Mouse (Mus musculus): ENCODE data around the gene Itpk1. TPM values are rescaled to one million over a fixed set of nuclear protein-coding genes. Genes with fewer than 3 reads are reported as not detected.
A peak's percentile ranks its signal among the peaks of the same experiment; 100 is the strongest.

Itpk1 gene
- polyA plus RNA-seq, 1 experiment from 2014 or later: 4.8 TPM

DNA sequence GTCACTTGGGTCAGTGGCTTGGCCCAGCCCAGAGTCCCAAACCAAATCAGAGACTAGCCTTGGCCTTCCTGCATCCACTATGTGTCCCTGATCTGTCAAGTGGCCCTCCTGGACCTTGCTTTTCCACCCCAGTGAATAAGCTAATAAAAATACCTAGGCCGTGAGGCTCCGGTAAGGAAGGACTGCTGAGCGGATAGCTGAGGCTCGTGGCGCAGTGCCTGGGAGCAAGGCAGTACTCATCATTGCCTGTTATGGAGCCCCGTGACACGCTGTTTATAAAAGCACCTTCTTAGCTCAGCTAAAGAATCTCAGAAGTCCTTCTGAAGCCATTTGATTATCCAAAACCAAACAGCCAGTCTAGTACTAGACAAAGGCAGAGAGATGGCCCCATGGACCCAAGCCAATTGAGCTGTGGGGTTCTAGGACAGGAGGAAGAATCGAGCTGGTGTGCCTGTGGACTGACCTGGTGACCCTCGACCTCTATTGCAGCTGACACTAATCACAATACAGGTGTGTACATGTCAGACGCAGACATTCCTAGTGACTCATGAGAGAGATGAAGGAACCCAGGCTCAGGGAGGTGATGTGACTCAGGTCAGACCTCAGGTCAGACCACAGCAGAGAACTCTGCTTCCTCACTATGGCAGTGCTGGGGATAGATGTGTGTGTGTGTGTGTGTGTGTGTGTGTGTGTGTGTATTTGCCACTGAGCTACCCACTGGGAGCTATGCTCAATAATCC, 127.9 kb downstream of the Itpk1 start:
- Histone ChIP-seq H3K27ac (no peak overlapping the region), H3K27me3 (ENCODE audit: insufficient read depth, poor library complexity, severe bottlenecking) (no peaks in the 10 kb centered on the region), H3K9me3 (no peaks in the 10 kb centered on the region), H3K4me1 (0 out of 2 replicates have a peak, but pooled peaks cover 3% of the 10 kb centered on the region), H3K36me3 (no peaks in the 10 kb centered on the region), H3K4me3 (no peak overlapping the region)
- 85% methylated on average over 10 of the region's 10 CpGs for WGBS
- no peak for DNase-seq (ENCODE audit: low spot score)

DNA sequence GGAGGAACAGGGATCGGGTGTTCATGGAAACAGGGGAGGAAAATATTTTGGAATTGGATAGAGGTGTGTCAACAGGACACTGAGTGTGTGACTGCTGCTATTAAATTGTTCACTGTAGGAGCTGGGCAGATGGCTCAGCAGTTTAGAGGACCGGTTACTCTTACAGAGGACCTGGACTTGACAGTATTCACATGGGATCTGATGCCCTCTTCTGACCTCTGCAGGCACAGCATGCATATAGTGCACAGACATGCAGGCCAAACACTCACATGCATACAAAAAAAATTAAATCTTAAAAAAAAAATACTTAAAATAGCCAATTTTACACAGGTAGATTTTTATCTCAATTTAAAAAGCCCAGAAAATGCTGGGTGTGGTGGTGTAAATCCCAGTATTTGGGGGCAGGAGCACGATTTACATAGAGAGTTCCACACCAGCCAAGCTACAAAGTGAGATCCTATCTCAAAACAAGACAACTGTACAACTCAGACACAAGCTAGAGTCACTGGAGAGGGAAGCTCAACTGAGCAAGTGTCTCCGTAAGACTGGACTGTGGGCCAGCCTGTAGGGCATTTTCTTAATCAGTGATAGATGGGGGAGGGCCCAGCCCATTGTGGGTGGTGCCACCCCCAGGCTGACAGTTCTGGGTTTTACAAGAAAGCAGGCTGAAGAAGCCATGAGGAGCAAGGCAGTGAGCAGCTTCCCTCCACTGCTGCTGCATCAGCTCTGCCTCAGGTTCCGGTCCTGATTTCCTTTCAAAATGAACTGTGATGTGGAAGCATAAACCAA, 129.0 kb downstream of the Itpk1 start:
- Histone ChIP-seq H3K9me3 (no peaks in the 10 kb centered on the region), H3K27ac (no peak overlapping the region), H3K4me3 (no peak overlapping the region), H3K4me1 (0 out of 2 replicates have a peak, but pooled peaks cover 4% of the 10 kb centered on the region), H3K36me3 (no peaks in the 10 kb centered on the region), H3K27me3 (ENCODE audit: insufficient read depth, poor library complexity, severe bottlenecking) (no peaks in the 10 kb centered on the region)
- 76% methylated on average over 5 of the region's 5 CpGs for WGBS
- no peak for DNase-seq (ENCODE audit: low spot score)

DNA sequence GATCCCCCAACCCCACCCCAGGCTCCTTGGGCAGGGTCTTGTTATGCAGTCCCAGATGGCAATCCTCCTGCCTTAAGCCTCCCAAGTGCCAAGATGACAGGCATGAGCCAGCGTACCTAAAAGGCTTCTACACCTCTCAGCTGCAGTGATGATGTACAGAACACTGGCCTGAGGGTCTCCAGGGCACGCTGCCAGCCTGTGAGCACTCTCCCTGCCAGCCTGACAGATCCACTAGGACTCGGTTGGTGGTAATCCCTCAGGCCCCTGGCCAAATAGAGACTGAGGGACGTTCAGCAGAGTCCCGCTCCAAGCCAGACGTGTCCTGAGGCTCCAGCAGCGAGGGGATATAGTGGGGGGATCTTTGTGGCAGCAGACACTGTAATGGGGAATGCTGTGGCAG, 131.7 kb downstream of the Itpk1 start:
- Histone ChIP-seq H3K36me3 (no peaks in the 10 kb centered on the region), H3K4me1 (0 out of 2 replicates have a peak, but pooled peaks cover 9% of the 10 kb centered on the region), H3K27ac (no peak overlapping the region), H3K4me3 (no peak overlapping the region), H3K27me3 (ENCODE audit: insufficient read depth, poor library complexity, severe bottlenecking) (no peaks in the 10 kb centered on the region), H3K9me3 (no peaks in the 10 kb centered on the region)
- DNase-seq (ENCODE audit: low spot score): no peak
- WGBS: 59% methylated on average over 7 of the region's 7 CpGs

DNA sequence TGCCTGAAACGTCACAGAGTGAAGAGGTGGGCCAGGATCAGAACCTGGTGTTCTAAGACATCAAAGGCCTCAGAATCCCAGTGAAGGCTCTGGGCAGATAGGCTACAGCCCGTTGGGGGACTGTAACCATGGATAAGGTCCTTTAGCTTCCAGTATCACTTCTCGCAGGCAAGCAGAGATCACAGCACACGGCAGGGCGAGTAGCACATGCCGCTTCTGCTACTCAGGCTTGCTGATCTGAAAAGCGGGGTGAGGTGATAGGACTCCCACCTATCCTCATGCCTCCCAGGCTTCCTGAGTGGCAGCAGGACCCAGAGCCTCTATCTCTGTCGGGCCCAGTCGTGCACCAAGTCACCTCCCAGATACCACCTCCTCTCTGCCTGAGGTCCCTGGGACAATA, 133.1 kb downstream of the Itpk1 start:
- H3K4me3 ChIP-seq: no peak overlapping the region
- DNase-seq (ENCODE audit: low spot score): no peak

DNA sequence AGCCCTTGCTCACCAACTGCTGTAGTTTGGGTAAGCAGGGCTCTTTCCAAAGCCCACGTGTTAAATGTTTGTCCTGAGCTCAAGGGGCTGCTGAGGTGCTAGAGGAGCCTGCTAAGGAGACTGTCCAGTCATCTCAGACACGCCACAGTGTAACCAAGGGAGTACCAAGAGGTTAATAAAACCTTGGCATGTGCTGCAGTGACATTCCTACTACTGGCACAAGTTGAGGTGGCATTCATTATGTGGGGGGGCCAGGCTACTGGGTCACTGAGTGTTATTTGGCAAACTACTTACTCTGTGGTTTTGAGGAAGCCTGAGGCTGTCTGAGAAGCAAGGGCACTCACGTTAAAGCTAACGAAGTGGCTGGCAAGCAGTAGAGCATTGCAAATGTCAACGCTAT, 134.0 kb downstream of the Itpk1 start:
- Histone ChIP-seq H3K27me3 (ENCODE audit: insufficient read depth, poor library complexity, severe bottlenecking) (no peaks in the 10 kb centered on the region), H3K9me3 (no peaks in the 10 kb centered on the region), H3K4me1 (0 out of 2 replicates have a peak, but pooled peaks cover 12% of the 10 kb centered on the region), H3K4me3 (no peak overlapping the region), H3K27ac (no peak overlapping the region), H3K36me3 (no peaks in the 10 kb centered on the region)
- WGBS: 73% methylated on average over 5 of the region's 5 CpGs
- DNase-seq (ENCODE audit: low spot score): no peak

More for the DNA sequence above, 133.1 kb downstream of the Itpk1 start:
- 58% methylated on average over 9 of the region's 9 CpGs for WGBS
- Histone ChIP-seq H3K9me3 (no peaks in the 10 kb centered on the region), H3K4me1 (0 out of 2 replicates have a peak, but pooled peaks cover 12% of the 10 kb centered on the region), H3K36me3 (no peaks in the 10 kb centered on the region), H3K27ac (no peak overlapping the region), H3K27me3 (ENCODE audit: insufficient read depth, poor library complexity, severe bottlenecking) (no peaks in the 10 kb centered on the region)

DNA sequence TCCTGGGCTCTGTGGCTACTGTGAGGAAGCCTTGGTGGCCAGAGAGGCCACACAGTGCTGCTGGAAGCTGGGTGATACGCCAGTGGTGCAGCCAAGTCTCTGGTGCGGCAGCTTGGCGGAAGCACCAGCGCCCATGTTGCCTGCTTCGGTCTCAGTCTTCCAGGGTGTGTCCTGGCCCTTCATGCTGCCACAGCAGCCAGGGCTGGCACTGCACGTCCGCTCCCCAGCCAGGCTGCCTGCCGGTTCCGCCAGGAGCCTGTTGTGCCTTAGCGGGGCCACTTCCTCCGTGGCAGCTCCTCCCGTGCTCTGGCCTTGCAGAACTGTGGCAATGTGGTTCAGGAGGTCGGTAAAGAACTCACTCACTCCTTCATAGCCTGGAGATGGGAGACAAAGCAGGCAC, 134.6 kb downstream of the Itpk1 start:
- no peak for DNase-seq (ENCODE audit: low spot score)
- no peaks in the 10 kb centered on the region for H3K9me3 ChIP-seq
- no peaks in the 10 kb centered on the region for H3K27me3 ChIP-seq (ENCODE audit: insufficient read depth, poor library complexity, severe bottlenecking)
- WGBS: 81% methylated on average over 13 of the region's 13 CpGs
- H3K36me3 ChIP-seq: no peaks in the 10 kb centered on the region
- H3K4me1 ChIP-seq: 0 out of 2 replicates have a peak, but pooled peaks cover 12% of the 10 kb centered on the region
- peak overlapping the region; percentile 10; the same call in 1 of the 2 replicates for H3K27ac ChIP-seq
- no peak overlapping the region for H3K4me3 ChIP-seq

DNA sequence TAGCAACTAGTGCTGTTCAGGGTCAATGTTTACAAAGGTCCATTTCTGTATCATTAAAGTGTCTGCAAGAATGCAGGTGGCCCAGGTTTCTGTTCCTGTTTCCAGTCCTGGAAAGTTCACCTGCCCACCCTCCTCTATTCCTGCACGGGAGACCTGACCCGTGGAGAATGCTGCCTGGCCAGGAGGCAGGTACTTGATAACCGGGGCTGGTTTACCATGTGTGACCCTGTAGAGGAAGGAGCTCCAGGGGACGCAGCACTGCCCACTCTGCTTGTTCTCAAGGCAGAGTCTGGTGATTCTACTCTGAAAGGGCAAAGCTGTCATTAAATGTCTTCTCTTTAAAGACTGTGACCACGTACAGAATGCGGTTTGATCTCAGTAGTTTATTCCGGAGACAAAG, 136.5 kb downstream of the Itpk1 start:
- H3K4me3 ChIP-seq: no peak overlapping the region
- no peak overlapping the region for H3K27ac ChIP-seq
- peaks cover 2% of the 10 kb centered on the region; the same call in 1 of the 2 replicates for H3K27me3 ChIP-seq (ENCODE audit: insufficient read depth, poor library complexity, severe bottlenecking)
- no peak for DNase-seq (ENCODE audit: low spot score)
- WGBS: 68% methylated on average over 7 of the region's 7 CpGs
- 0 out of 2 replicates have a peak, but pooled peaks cover 12% of the 10 kb centered on the region for H3K4me1 ChIP-seq
- no peaks in the 10 kb centered on the region for H3K36me3 ChIP-seq
- H3K9me3 ChIP-seq: no peaks in the 10 kb centered on the region

DNA sequence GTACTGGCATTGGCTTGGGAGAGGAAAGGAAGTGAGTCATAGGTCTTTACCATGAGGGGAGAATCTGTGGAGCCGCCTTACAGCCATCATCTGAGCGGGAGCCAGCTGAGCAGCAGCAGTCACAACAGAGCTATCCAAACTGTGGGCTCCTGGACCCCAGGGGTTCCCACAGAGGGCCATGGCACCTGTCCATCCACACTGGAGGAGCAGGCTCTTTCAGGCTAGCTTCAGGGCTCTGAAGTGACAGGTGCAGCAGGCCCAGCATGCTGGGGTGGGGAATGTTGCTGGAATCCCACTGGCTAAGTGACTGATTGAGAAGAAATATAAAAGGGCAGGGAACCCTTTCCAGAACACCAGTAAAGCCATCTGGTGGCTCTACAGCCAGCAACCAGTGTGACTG, 137.8 kb downstream of the Itpk1 start:
- Histone ChIP-seq H3K9me3 (no peaks in the 10 kb centered on the region), H3K4me1 (0 out of 2 replicates have a peak, but pooled peaks cover 10% of the 10 kb centered on the region), H3K27me3 (ENCODE audit: insufficient read depth, poor library complexity, severe bottlenecking) (peaks cover 13% of the 10 kb centered on the region; the same call in 1 of the 2 replicates), H3K27ac (no peak overlapping the region), H3K36me3 (no peaks in the 10 kb centered on the region), H3K4me3 (no peak overlapping the region)
- no peak for DNase-seq (ENCODE audit: low spot score)
- WGBS: 56% methylated on average over 2 of the region's 2 CpGs

DNA sequence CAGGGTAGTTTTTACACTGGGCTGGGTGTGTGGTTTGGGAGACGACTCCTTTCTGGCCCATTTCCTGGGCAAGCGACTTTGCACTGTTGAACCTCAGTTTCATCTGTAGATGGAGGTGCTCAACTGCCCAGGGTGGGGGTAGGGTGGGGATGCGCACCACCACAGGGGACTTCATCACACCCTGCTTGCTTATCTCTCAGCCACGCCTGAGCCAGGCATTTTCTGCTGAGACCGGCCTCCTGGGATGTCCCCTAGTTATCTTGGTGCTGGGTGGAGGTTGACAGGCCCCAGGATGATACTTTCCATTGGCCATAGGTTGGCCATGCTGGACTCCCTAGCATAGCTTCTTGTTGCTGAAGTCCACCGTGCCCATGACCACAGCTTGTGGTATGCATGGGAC, 139.6 kb downstream of the Itpk1 start:
- Histone ChIP-seq H3K27ac (no peak overlapping the region), H3K9me3 (no peaks in the 10 kb centered on the region), H3K4me1 (0 out of 2 replicates have a peak, but pooled peaks cover 2% of the 10 kb centered on the region), H3K36me3 (no peaks in the 10 kb centered on the region), H3K4me3 (no peak overlapping the region), H3K27me3 (ENCODE audit: insufficient read depth, poor library complexity, severe bottlenecking) (peaks cover 18% of the 10 kb centered on the region; the same call in 1 of the 2 replicates)
- DNase-seq (ENCODE audit: low spot score): no peak
- 46% methylated on average over 6 of the region's 6 CpGs for WGBS

DNA sequence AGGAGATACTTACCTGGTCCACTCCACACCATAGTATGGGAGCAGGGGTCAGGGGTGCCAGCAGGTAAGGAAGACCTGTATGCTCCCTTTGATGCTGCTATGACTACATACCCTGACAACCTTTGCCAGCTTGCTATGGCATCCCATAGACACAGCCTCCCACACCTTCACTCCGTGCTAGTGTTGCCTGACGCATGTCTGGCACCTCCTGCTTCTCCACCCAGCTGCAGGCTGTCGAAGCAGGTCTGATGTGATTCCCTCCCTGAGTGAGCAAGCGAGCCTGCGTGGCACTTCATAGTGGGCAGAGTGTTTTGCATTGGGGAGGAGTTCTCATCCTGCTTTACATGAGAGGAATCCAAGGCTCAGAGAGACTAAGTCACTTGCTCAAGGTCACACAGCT, 147.4 kb downstream of the Itpk1 start:
- Histone ChIP-seq H3K4me3 (no peak overlapping the region), H3K4me1 (peaks cover 6% of the 10 kb centered on the region; the same call in 1 of the 2 replicates), H3K27me3 (ENCODE audit: insufficient read depth, poor library complexity, severe bottlenecking) (peaks cover 47% of the 10 kb centered on the region), H3K9me3 (no peaks in the 10 kb centered on the region), H3K27ac (no peak overlapping the region), H3K36me3 (no peaks in the 10 kb centered on the region)
- WGBS: 73% methylated on average over 5 of the region's 5 CpGs
- no peak for DNase-seq (ENCODE audit: low spot score)

DNA sequence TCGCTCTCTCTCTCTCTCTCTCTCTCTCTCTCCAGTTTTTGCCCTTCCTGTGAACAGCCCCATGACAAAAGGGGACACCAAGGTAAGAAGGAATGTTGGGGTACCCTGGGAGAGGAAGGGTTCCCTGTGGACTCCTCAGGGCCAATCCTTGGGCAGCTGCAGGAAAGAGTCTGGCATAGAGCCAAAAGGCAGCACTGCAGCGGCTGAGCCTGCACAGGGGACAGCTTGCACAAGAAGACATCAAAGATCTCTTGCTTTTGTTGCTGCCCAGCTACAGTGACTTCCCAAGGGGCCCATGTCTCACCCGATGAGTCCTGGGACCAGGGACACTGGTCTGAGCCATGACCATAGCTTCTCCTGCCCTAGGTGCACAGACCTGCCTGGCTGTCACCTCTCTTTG, 148.9 kb downstream of the Itpk1 start:
- no peak for DNase-seq (ENCODE audit: low spot score)
- peaks cover 54% of the 10 kb centered on the region for H3K27me3 ChIP-seq (ENCODE audit: insufficient read depth, poor library complexity, severe bottlenecking)

DNA sequence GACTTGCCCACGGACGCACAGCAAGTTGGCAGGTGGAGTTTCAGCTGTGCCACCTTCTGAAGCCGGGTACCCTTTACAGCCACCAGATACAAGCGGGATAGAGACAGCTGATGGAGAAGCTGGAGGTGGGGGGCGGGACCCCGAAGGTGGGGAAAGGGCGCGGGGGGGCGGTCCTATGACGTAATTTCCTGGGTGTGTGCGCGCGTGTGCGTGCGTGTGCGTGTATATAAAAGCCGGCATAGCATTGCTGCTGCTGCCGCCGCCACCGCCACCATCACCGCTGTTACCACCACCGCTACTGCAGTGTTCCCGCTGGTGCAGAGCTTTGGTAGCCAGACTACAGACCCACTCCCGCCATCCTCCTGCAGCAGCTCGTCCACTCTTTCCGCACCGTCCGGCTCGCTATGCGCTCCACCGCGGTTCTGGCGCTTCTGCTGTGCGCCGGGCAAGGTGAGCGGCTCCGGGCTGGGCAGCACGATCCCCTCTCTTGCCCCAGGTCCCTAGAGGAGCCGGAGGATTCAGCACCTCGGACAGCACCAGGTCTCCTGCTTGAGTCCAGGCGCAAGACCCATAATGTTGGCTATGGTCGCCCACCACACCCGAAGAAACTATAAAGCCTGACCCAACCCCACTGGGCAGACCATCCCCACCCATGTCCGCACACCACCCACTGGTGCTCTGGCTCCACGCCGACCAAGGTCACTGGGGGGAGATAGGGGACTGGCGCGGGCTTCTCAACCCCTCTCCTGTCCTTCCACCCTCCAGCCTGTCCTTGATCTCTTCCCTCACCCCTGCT, 149.8 kb downstream of the Itpk1 start, which contains the start of gene Chga:
Chga (plus strand) TSS at position 249 of the 796 bp plus-strand sequence.
- 3% methylated on average over 48 of the region's 48 CpGs for WGBS
- no peak within 1 kb of the TSS for H3K27ac ChIP-seq
- H3K27me3 ChIP-seq (ENCODE audit: insufficient read depth, poor library complexity, severe bottlenecking): peaks cover 56% of the 10 kb centered on the region
- DNase-seq (ENCODE audit: low spot score): peak; percentile 93
- H3K36me3 ChIP-seq: no peaks in the 10 kb centered on the region
- peaks cover 10% of the 10 kb centered on the region; the same call in 1 of the 2 replicates for H3K4me1 ChIP-seq
- no peaks in the 10 kb centered on the region for H3K9me3 ChIP-seq
- peak within 1 kb of the TSS; percentile 50 for H3K4me3 ChIP-seq

More for the DNA sequence above, 148.9 kb downstream of the Itpk1 start:
- no peak overlapping the region for H3K27ac ChIP-seq
- H3K9me3 ChIP-seq: no peaks in the 10 kb centered on the region
- H3K4me3 ChIP-seq: no peak overlapping the region
- 82% methylated on average over 3 of the region's 3 CpGs for WGBS
- no peaks in the 10 kb centered on the region for H3K36me3 ChIP-seq
- peaks cover 10% of the 10 kb centered on the region; the same call in 1 of the 2 replicates for H3K4me1 ChIP-seq

Data from heart, embryonic 10.5 days (tissue).